Mouse (Mus musculus): ENCODE data around the gene Prex1. TPM values are rescaled to one million over a fixed set of nuclear protein-coding genes. Genes with fewer than 3 reads are reported as not detected.

Gene Prex1
- polyA plus RNA-seq, 1 experiment from 2014 or later: 9.6 TPM

- Histone ChIP-seq H3K36me3 (no peaks in the 10 kb centered on the region), H3K9me3 (no peaks in the 10 kb centered on the region), H3K4me1 (replicated peaks) (peaks cover 8% of the 10 kb centered on the region; the same call in 1 of the 2 replicates), H3K4me3 (replicated peaks) (no peak overlapping the region), H3K27me3 (replicated peaks) (no peaks in the 10 kb centered on the region), H3K4me2 (replicated peaks) (no peak overlapping the region), H3K9ac (no peak overlapping the region), H3K27ac (no peak overlapping the region)
- WGBS: 77% methylated on average over 15 of the region's 15 CpGs
- ATAC-seq: no peak
These were observed 161.7 kb downstream of the Prex1 start for GRCm38 (mm10) chr2:166551831-166552498.

GRCm38 (mm10) chr2:166549871-166550270 lies 163.8 kb downstream of the Prex1 start:
- Histone ChIP-seq H3K9ac (no peak overlapping the region), H3K36me3 (no peaks in the 10 kb centered on the region), H3K9me3 (no peaks in the 10 kb centered on the region), H3K27ac (no peak overlapping the region), H3K4me3 (replicated peaks) (no peak overlapping the region), H3K4me2 (replicated peaks) (no peak overlapping the region), H3K4me1 (replicated peaks) (peaks cover 18% of the 10 kb centered on the region), H3K27me3 (replicated peaks) (no peaks in the 10 kb centered on the region)
- no peak for ATAC-seq
- WGBS: 74% methylated on average over 8 of the region's 8 CpGs

- WGBS: 73% methylated on average over 5 of the region's 5 CpGs
- no peak overlapping the region for H3K4me2 ChIP-seq (replicated peaks)
- no peak overlapping the region for H3K4me3 ChIP-seq (replicated peaks)
- H3K9ac ChIP-seq: no peak overlapping the region
- no peaks in the 10 kb centered on the region for H3K27me3 ChIP-seq (replicated peaks)
- no peaks in the 10 kb centered on the region for H3K9me3 ChIP-seq
- no peaks in the 10 kb centered on the region for H3K36me3 ChIP-seq
- no peak for ATAC-seq
- H3K4me1 ChIP-seq (replicated peaks): peaks cover 18% of the 10 kb centered on the region
- no peak overlapping the region for H3K27ac ChIP-seq
These were observed 164.6 kb downstream of the Prex1 start for GRCm38 (mm10) chr2:166549069-166549468.

- 27% methylated on average over 4 of the region's 4 CpGs for WGBS
- Histone ChIP-seq H3K4me1 (replicated peaks) (peaks cover 18% of the 10 kb centered on the region), H3K4me2 (replicated peaks) (no peak overlapping the region), H3K27ac (no peak overlapping the region), H3K27me3 (replicated peaks) (no peaks in the 10 kb centered on the region), H3K9ac (no peak overlapping the region), H3K4me3 (replicated peaks) (no peak overlapping the region), H3K9me3 (no peaks in the 10 kb centered on the region), H3K36me3 (no peaks in the 10 kb centered on the region)
- ATAC-seq: no peak
These were observed 168.1 kb downstream of the Prex1 start for GRCm38 (mm10) chr2:166545580-166545979.

GRCm38 (mm10) chr2:166544575-166545251 lies 168.9 kb downstream of the Prex1 start:
- peaks cover 18% of the 10 kb centered on the region for H3K4me1 ChIP-seq (replicated peaks)
- no peak overlapping the region for H3K27ac ChIP-seq
- no peak overlapping the region for H3K4me3 ChIP-seq (replicated peaks)
- no peak; the same call in 1 of the 2 replicates for ATAC-seq
- H3K9me3 ChIP-seq: no peaks in the 10 kb centered on the region
- H3K27me3 ChIP-seq (replicated peaks): no peaks in the 10 kb centered on the region
- no peak overlapping the region for H3K4me2 ChIP-seq (replicated peaks)
- no peak overlapping the region for H3K9ac ChIP-seq
- no peaks in the 10 kb centered on the region for H3K36me3 ChIP-seq
- WGBS: 49% methylated on average over 7 of the region's 7 CpGs

- Histone ChIP-seq H3K9ac (no peak overlapping the region), H3K9me3 (no peaks in the 10 kb centered on the region), H3K4me1 (replicated peaks) (peaks cover 17% of the 10 kb centered on the region), H3K27me3 (replicated peaks) (no peaks in the 10 kb centered on the region), H3K36me3 (no peaks in the 10 kb centered on the region), H3K4me3 (replicated peaks) (no peak overlapping the region), H3K4me2 (replicated peaks) (no peak overlapping the region), H3K27ac (no peak overlapping the region)
- peak; percentile 52 for ATAC-seq
- WGBS: 32% methylated on average over 11 of the region's 11 CpGs
These were observed 172.3 kb downstream of the Prex1 start for GRCm38 (mm10) chr2:166541112-166541928.

GRCm38 (mm10) chr2:166540216-166540615 lies 173.4 kb downstream of the Prex1 start:
- WGBS: 82% methylated on average over 1 of the region's 1 CpGs
- ATAC-seq: no peak

GRCm38 (mm10) chr2:166536896-166537295 lies 176.7 kb downstream of the Prex1 start:
- no peak overlapping the region for H3K27ac ChIP-seq
- H3K36me3 ChIP-seq: no peaks in the 10 kb centered on the region
- H3K9me3 ChIP-seq: no peaks in the 10 kb centered on the region
- WGBS: 95% methylated on average over 3 of the region's 3 CpGs
- no peak overlapping the region for H3K4me3 ChIP-seq (replicated peaks)
- H3K27me3 ChIP-seq (replicated peaks): no peaks in the 10 kb centered on the region
- peaks cover 8% of the 10 kb centered on the region; the same call in 1 of the 2 replicates for H3K4me1 ChIP-seq (replicated peaks)
- ATAC-seq: no peak
- H3K4me2 ChIP-seq (replicated peaks): no peak overlapping the region
- no peak overlapping the region for H3K9ac ChIP-seq

More at GRCm38 (mm10) chr2:166540216-166540615, 173.4 kb downstream of the Prex1 start:
- Histone ChIP-seq H3K9me3 (no peaks in the 10 kb centered on the region), H3K9ac (no peak overlapping the region), H3K27ac (no peak overlapping the region), H3K4me1 (replicated peaks) (peaks cover 8% of the 10 kb centered on the region; the same call in 1 of the 2 replicates), H3K4me2 (replicated peaks) (no peak overlapping the region), H3K27me3 (replicated peaks) (no peaks in the 10 kb centered on the region), H3K36me3 (no peaks in the 10 kb centered on the region), H3K4me3 (replicated peaks) (no peak overlapping the region)

GRCm38 (mm10) chr2:166535519-166535918 lies 178.1 kb downstream of the Prex1 start:
- ATAC-seq: no peak
- Histone ChIP-seq H3K4me3 (replicated peaks) (no peak overlapping the region), H3K4me1 (replicated peaks) (no peaks in the 10 kb centered on the region), H3K27me3 (replicated peaks) (no peaks in the 10 kb centered on the region), H3K4me2 (replicated peaks) (no peak overlapping the region), H3K9ac (no peak overlapping the region), H3K36me3 (no peaks in the 10 kb centered on the region), H3K9me3 (no peaks in the 10 kb centered on the region), H3K27ac (peak overlapping the region; percentile 33; the same call in 1 of the 2 replicates)
- WGBS: 73% methylated on average over 11 of the region's 11 CpGs

- ATAC-seq: no peak
These were observed 187.4 kb downstream of the Prex1 start for GRCm38 (mm10) chr2:166526204-166526603.

GRCm38 (mm10) chr2:166523156-166523890 lies 190.3 kb downstream of the Prex1 start:
- H3K9me3 ChIP-seq: no peaks in the 10 kb centered on the region
- H3K4me3 ChIP-seq (replicated peaks): no peak overlapping the region
- no peaks in the 10 kb centered on the region for H3K36me3 ChIP-seq
- H3K27me3 ChIP-seq (replicated peaks): no peaks in the 10 kb centered on the region
- no peak for ATAC-seq
- WGBS: 75% methylated on average over 10 of the region's 10 CpGs
- H3K9ac ChIP-seq: no peak overlapping the region
- no peak overlapping the region for H3K27ac ChIP-seq
- H3K4me1 ChIP-seq (replicated peaks): peaks cover 16% of the 10 kb centered on the region
- H3K4me2 ChIP-seq (replicated peaks): no peak overlapping the region

More at GRCm38 (mm10) chr2:166526204-166526603, 187.4 kb downstream of the Prex1 start:
- no peaks in the 10 kb centered on the region for H3K27me3 ChIP-seq (replicated peaks)
- no peak overlapping the region for H3K4me2 ChIP-seq (replicated peaks)
- WGBS: 61% methylated on average over 9 of the region's 9 CpGs
- no peak overlapping the region for H3K9ac ChIP-seq
- no peak overlapping the region for H3K27ac ChIP-seq
- H3K4me1 ChIP-seq (replicated peaks): peaks cover 13% of the 10 kb centered on the region
- H3K36me3 ChIP-seq: no peaks in the 10 kb centered on the region
- no peak overlapping the region for H3K4me3 ChIP-seq (replicated peaks)
- no peaks in the 10 kb centered on the region for H3K9me3 ChIP-seq

Measured in intestine, embryonic 15.5 days (tissue).